Mouse (Mus musculus) ZHBTc4 (cell line): ENCODE data around the gene Rassf1.
"Not testable (repeated sequence)": the region's sequence is repeated elsewhere in the genome, so short reads cannot be mapped to it uniquely, and the experiment has no call there.

ENCODE experiments used
- DNase-seq: peaks from one replicate; pipeline ENCODE4 v3.0.0-alpha.2; 2011; ENCODE audit warnings: low read depth, low spot score

The Rassf1 gene

DNA sequence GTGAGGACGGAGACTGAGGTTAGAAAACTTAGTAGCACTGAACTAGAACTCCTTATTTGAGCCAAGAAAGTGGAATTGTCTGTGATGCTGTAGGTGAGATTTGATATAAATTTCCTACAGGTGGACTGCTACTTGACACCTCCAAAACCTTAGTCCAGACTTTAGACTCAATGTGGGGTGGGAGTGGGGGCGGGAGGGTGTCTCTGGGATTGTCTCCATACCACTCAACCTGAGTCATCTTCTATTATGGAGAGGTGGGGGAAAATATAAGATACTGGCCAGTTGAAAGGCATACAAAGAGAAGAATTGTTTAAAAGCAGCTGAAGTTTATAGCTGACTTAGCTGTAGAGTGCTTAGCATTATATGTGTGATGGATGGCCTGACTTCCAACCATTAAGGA, 4.3 kb downstream of the Rassf1 start:
- DNase-seq = no peak

- no peak for DNase-seq
Observed at GRCm38 (mm10) chr9:107556346-107556745, 5.0 kb downstream of the Rassf1 start.

DNA sequence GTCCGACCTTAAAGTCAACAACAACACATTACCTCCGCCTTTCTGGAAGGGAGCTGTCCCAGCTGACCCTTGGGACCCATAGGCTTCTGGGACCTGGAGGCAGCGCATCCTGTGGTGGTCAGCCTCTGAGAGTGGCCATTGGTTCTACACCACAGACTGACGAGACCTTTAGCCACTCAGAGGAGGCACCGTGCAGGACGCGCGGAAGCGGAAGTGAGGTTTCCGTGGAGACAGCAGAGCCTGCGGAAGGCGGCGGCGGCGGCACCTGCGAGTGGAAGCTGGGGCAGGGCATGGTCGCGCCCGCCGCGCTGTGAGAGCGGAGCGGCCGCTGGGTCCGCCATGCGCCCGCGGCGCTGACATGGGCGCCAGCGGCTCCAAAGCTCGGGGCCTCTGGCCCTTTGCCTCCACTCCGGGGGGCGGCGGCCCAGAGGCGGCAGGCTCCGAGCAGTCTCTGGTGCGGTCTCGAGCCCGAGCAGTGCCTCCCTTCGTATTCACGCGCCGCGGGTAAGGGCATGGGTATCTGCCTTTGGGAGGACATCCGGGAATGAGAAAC, 11.8 kb downstream of the Rassf1 start, which contains the start of gene Tusc2:
TSS of gene Tusc2 (plus strand) at position 227 of the 553 bp plus-strand sequence.
- DNase-seq = peak; percentile 96

DNA sequence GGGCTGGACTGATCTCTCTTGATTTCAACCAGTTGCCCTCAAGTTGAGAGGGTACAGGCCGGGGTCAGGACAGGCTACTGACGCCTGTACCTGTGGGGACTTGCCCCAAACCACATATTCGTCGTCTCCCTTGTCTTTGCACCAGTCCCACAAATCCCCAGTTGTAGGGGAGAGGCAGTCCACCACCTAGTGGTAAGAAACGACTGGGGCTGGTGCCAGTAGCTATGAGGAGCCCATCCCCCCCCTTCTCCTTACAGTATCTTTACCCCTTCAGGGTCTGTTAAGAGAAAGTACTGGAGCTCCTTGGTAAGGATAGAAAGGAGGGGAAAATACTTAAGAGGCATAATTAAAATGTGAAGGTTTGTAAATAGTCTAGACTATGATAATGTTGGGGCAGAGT, 14.2 kb downstream of the Rassf1 start:
- DNase-seq = not testable (repeated sequence)

DNA sequence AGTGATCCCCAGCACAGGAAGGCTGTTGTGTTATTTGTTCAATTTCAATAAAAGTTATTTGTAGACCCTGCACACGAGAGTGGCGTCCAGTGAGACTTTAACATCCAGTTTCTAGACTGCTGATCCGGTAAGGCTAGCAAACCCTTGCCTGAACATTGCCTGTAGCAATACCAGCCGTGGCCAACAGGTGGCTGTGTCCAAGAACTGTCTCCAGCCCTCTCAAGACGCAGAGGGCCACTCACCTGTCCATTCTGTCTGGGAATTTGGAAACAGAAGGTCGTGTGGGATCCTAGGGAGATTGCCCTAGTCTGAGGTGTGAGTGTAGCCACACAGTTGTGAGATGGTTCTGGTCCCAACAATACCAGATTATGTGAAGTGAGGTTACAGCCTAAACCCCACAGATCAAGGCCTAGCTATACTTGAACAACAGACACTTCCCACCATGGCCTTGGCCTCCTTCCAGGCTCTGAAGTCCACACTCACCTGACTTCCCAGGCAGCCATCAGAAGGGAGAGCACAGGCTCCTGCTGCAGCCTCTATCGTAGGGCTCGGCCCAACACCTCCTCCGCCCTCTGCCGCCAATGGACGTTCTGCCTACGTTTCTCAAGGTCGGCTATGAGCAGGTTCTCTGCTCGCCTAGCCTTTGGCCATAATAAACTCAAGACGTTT, 14.8 kb downstream of the Rassf1 start:
- peak; percentile 78 for DNase-seq

- DNase-seq = no peak
Observed at GRCm38 (mm10) chr9:107566855-107567254, 15.5 kb downstream of the Rassf1 start.

DNA sequence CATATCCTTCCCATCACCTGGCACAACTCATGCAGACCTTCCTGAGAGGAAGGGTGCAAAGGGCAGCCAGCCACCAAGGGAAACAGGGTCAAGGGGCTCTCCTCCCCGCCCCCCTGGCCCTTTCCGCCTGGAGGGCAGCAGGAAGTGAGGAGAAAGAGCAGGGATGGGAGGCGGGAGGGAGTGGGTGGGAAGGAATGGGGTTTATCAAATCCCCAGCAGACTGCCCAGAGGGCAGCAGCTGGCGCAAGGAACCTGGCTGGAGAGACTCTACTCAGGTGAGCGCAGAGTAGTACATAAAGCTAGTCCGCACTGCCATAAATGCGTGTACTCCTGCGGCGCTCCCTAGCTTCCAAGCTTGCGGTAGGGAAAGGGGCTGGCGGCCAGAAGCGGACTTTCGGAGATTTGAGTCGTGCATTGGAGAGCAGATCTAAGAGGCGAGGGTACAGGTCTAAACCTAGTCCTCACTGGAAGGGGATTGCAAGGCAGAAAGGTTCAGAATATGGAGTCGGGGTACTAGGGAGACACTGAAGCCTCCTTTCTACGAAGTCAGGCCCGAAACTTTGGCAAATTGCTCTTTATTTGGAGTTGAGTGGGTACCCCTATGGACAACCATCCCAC, 16.5 kb downstream of the Rassf1 start, which contains the start of gene Hyal2:
TSS of gene Hyal2 (plus strand) at position 244 of the 618 bp plus-strand sequence.
- DNase-seq = no peak

GRCm38 (mm10) chr9:107568331-107569261, 17.2 kb downstream of the Rassf1 start:
- DNase-seq = peak; percentile 95

GRCm38 (mm10) chr9:107569270-107569669, 17.9 kb downstream of the Rassf1 start:
- DNase-seq = no peak

GRCm38 (mm10) chr9:107570016-107570415, 18.7 kb downstream of the Rassf1 start:
- DNase-seq = no peak

- no peak for DNase-seq
Observed at GRCm38 (mm10) chr9:107570845-107571244, 19.5 kb downstream of the Rassf1 start.

DNA sequence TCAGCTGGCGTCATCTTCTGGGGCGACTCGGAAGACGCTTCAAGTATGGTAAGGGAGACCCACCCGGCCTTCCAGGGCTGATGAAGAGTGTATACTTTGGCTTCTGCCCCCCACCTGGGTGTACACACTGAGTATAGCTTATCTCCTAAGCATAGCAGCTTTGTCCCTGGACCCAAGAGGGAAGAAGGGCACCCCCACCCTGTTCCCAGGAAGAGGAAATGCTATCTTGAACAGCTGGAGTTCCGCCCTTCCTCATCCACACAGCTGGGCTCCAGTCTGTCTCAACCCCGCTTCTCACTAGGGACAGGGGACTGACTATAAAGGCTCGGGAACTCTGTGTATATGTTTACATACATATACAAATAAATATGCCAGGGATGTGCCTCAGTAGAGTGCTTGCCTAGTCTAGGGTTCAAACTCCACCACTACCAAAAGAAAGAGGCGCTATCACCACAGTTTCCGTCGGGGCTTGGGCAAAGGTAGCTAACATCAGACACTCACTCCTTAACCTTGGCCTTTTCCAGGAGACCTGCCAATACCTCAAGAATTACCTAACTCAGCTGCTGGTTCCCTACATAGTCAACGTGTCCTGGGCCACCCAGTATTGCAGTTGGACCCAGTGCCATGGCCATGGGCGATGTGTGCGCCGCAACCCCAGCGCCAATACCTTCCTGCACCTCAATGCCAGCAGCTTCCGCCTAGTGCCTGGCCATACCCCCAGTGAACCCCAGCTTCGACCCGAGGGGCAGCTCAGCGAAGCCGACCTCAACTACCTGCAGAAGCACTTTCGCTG, 20.4 kb downstream of the Rassf1 start:
- DNase-seq = no peak

DNA sequence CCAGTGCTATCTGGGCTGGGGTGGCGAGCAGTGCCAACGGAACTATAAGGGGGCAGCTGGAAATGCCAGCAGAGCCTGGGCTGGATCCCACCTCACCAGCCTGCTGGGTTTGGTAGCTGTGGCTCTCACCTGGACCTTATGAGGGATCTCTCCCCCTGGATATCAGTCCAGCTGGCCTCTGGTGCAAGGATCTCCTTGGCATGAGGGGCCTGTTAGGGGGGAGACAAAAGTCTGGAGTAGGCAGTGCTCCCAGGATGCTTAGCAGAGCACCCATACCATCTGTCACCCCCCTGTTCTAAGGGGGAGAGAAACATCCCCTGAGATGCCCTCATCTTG, 20.9 kb downstream of the Rassf1 start:
- DNase-seq = no peak

DNA sequence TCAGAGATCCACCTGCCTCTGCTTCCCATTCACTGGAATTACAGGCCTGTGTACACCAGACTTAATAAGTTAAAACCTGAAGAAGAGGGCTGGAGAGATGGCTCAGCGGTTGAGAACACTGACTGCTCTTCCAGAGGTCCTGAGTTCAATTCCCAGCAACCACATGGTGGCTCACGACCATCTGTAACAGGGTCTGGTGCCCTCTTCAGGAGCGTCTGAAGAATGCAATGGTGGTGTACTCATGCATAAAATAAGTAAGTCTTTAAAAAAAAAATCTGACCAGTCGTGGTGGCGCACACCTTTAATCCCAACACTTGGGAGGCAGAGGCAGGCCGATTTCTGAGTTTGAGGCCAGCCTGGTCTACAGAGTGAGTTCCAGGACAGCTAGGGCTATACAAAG, 22.4 kb downstream of the Rassf1 start:
- DNase-seq = peak; percentile 77

GRCm38 (mm10) chr9:107575579-107576356, 24.4 kb downstream of the Rassf1 start:
- DNase-seq = peak; percentile 96

- DNase-seq = peak; percentile 96
Observed at GRCm38 (mm10) chr9:107576357-107577107, 25.2 kb downstream of the Rassf1 start, which contains the start of gene Hyal1. Hyal1 (plus strand) TSS chr9:107576927.

DNA sequence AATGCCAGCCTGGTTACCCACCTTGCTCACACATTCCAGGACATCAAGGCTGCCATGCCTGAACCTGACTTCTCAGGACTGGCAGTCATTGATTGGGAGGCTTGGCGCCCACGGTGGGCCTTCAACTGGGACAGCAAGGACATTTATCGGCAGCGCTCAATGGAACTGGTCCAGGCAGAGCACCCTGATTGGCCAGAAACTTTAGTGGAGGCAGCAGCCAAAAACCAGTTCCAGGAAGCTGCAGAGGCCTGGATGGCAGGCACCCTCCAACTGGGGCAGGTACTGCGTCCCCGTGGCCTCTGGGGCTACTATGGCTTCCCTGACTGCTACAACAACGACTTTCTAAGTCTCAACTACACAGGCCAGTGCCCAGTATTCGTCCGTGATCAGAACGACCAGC, 26.5 kb downstream of the Rassf1 start:
- DNase-seq = no peak

DNA sequence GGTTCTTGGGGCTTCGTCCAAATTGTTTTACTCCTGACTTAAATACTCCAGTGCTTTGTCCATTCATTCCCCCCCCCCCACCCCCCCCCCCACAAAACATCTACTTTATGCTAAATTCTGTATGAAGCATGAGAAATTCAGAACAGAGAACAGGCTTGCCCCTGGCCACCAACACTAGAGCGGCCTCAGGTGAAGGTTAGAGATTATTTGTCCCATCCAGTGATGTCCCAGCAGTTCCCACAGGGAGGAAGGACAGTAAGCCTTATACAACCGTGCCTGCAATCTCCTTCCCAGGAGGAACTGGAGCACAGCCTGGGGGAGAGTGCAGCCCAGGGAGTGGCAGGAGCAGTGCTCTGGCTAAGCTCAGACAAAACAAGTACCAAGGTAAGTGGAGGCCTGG, 27.2 kb downstream of the Rassf1 start, which contains the start of gene Naa80:
TSS of gene Naa80 (plus strand) at position 301 of the 400 bp plus-strand sequence.
- no peak for DNase-seq
